Mouse (Mus musculus) kidney, adult 18-20 months (tissue): ENCODE measurements around the gene Atrn.

Source experiments
- DNase-seq: peaks from one replicate; pipeline ENCODE4 v3.0.0; 2021

The Atrn gene

GRCm38 (mm10) chr2:130905751-130906583 is at the start of gene Atrn, which contains the start of gene 4930402H24Rik:
Atrn (plus strand) TSS chr2:130906495.
4930402H24Rik (minus strand) TSS chr2:130906406.
- peak; percentile 93 for DNase-seq

GRCm38 (mm10) chr2:130862091-130862490 is 44.2 kb upstream of the Atrn start:
- DNase-seq = no peak

- no peak for DNase-seq
These were observed 35.4 kb upstream of the Atrn start for GRCm38 (mm10) chr2:130870916-130871315.

- DNase-seq = no peak
These were observed 28.9 kb upstream of the Atrn start for GRCm38 (mm10) chr2:130877376-130877775.

GRCm38 (mm10) chr2:130886983-130887382 is 19.3 kb upstream of the Atrn start:
- no peak for DNase-seq

- DNase-seq = no peak
These were observed 18.8 kb upstream of the Atrn start for GRCm38 (mm10) chr2:130887456-130887855.

GRCm38 (mm10) chr2:130896944-130897343 is 9.4 kb upstream of the Atrn start:
- DNase-seq = no peak

- peak; percentile 27 for DNase-seq
These were observed 8.4 kb upstream of the Atrn start for GRCm38 (mm10) chr2:130897856-130898255.

- DNase-seq = peak; percentile 16
These were observed 7.5 kb upstream of the Atrn start for GRCm38 (mm10) chr2:130898783-130899182.

GRCm38 (mm10) chr2:130906584-130907315 is 455 bp downstream of the Atrn start:
- DNase-seq = no peak

GRCm38 (mm10) chr2:130911691-130912090 is 5.4 kb downstream of the Atrn start:
- DNase-seq = no peak

GRCm38 (mm10) chr2:130914873-130915272 is 8.6 kb downstream of the Atrn start:
- DNase-seq = no peak

GRCm38 (mm10) chr2:130916521-130917147 is 10.3 kb downstream of the Atrn start:
- no peak for DNase-seq

- no peak for DNase-seq
These were observed 11.4 kb downstream of the Atrn start for GRCm38 (mm10) chr2:130917686-130918085.

GRCm38 (mm10) chr2:130919062-130919593 is 12.8 kb downstream of the Atrn start:
- DNase-seq = no peak

- no peak for DNase-seq
These were observed 18.7 kb downstream of the Atrn start for GRCm38 (mm10) chr2:130924950-130925349.

GRCm38 (mm10) chr2:130928031-130928430 is 21.7 kb downstream of the Atrn start:
- no peak for DNase-seq

GRCm38 (mm10) chr2:130928530-130928929 is 22.2 kb downstream of the Atrn start:
- DNase-seq = no peak

- DNase-seq = no peak
These were observed 23.7 kb downstream of the Atrn start for GRCm38 (mm10) chr2:130929994-130930393.

GRCm38 (mm10) chr2:130932865-130933264 is 26.6 kb downstream of the Atrn start:
- no peak for DNase-seq

GRCm38 (mm10) chr2:130949781-130950180 is 43.5 kb downstream of the Atrn start:
- DNase-seq = peak; percentile 13

- DNase-seq = peak; percentile 91
These were observed 44.3 kb downstream of the Atrn start for GRCm38 (mm10) chr2:130950548-130950947.

- no peak for DNase-seq
These were observed 52.6 kb downstream of the Atrn start for GRCm38 (mm10) chr2:130958906-130959305.
